Mouse (Mus musculus) thymus, postnatal 4 days (tissue): ENCODE results near the gene Chst11.

ENCODE experiments used
- DNase-seq: peaks from one replicate; pipeline ENCODE4 v3.0.0; 2021

Chst11 gene

GRCm38 (mm10) chr10:83150587-83150986 is 165.3 kb downstream of the Chst11 start:
- no peak for DNase-seq

GRCm38 (mm10) chr10:83151362-83151761 is 166.1 kb downstream of the Chst11 start:
- no peak for DNase-seq

GRCm38 (mm10) chr10:83151896-83152685 is 166.8 kb downstream of the Chst11 start:
- DNase-seq: no peak

- DNase-seq: no peak
These were observed 167.4 kb downstream of the Chst11 start for GRCm38 (mm10) chr10:83152723-83153122.

GRCm38 (mm10) chr10:83153374-83153773 is 168.1 kb downstream of the Chst11 start:
- no peak for DNase-seq

- peak; percentile 53 for DNase-seq
These were observed 168.6 kb downstream of the Chst11 start for GRCm38 (mm10) chr10:83153887-83154286.

GRCm38 (mm10) chr10:83157289-83157688 is 172.0 kb downstream of the Chst11 start:
- DNase-seq: no peak

GRCm38 (mm10) chr10:83158322-83158721 is 173.0 kb downstream of the Chst11 start:
- no peak for DNase-seq

- DNase-seq: no peak
These were observed 173.9 kb downstream of the Chst11 start for GRCm38 (mm10) chr10:83159229-83159628.

GRCm38 (mm10) chr10:83161656-83162365 is 176.5 kb downstream of the Chst11 start:
- no peak for DNase-seq

GRCm38 (mm10) chr10:83163946-83164345 is 178.6 kb downstream of the Chst11 start:
- no peak for DNase-seq

- no peak for DNase-seq
These were observed 179.7 kb downstream of the Chst11 start for GRCm38 (mm10) chr10:83164901-83165435.

GRCm38 (mm10) chr10:83165521-83166243 is 180.4 kb downstream of the Chst11 start:
- DNase-seq: no peak

- DNase-seq: no peak
These were observed 181.0 kb downstream of the Chst11 start for GRCm38 (mm10) chr10:83166272-83166671.

GRCm38 (mm10) chr10:83167492-83167891 is 182.2 kb downstream of the Chst11 start:
- DNase-seq: no peak

GRCm38 (mm10) chr10:83168303-83169056 is 183.2 kb downstream of the Chst11 start:
- no peak for DNase-seq

- DNase-seq: no peak
These were observed 184.3 kb downstream of the Chst11 start for GRCm38 (mm10) chr10:83169554-83169953.

GRCm38 (mm10) chr10:83178151-83178550 is 192.9 kb downstream of the Chst11 start:
- DNase-seq: no peak

GRCm38 (mm10) chr10:83178661-83179060 is 193.4 kb downstream of the Chst11 start:
- DNase-seq: no peak

GRCm38 (mm10) chr10:83181831-83182572 is 196.7 kb downstream of the Chst11 start:
- DNase-seq: peak; percentile 56

- peak; percentile 92 for DNase-seq
These were observed 197.3 kb downstream of the Chst11 start for GRCm38 (mm10) chr10:83182573-83182960.
